Mouse (Mus musculus): Measurements from ENCODE around the gene Rpl6.
A peak's percentile ranks its signal among the peaks of the same experiment; 100 is the strongest.

Gene Rpl6

GRCm38 (mm10) chr5:121204132-121205089, at the start of gene Rpl6:
Gene Rpl6, plus strand, starts transcription at chr5:121204481.
- peak; percentile 69 to 76 for DNase-seq

DNA sequence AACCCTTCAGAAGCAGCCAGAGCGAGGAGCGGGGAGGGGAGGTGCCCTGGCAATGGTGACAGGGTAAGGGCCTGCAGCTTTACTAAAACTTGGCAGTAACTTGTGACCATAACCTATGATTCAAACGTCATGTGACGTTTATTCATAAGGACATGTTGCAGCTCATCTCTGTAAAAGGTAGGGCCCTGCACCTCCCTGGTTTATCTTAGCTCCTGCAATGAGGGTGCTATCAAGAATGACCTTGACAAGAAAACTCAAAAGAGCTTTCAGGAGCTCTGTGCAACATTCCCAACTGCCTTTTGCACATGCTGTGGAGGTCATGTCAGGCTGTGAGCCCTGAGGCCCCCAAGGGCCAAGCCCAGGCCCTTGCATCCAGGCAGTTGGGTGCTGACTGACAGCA, 48.2 kb upstream of the Rpl6 start:
- no peak for DNase-seq

DNA sequence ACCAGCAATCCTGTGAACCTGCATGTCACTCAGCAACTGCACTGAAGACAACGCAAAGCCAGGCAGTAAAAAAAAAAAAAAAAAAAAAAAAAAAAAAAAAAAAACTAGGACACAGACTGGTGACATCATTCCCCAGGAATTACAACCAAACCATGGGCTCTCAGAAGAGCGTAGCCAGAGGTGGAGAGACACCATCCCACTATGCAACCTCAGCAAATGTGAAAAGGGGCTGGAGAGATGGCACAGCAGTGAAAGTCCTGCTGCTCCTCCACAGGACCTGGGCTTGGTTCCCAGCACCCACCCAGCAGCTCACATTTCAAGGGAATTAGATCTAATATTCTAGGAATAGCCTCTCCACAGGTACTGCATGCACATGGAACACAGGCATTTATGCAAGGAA, 47.3 kb upstream of the Rpl6 start:
- no peak for DNase-seq

DNA sequence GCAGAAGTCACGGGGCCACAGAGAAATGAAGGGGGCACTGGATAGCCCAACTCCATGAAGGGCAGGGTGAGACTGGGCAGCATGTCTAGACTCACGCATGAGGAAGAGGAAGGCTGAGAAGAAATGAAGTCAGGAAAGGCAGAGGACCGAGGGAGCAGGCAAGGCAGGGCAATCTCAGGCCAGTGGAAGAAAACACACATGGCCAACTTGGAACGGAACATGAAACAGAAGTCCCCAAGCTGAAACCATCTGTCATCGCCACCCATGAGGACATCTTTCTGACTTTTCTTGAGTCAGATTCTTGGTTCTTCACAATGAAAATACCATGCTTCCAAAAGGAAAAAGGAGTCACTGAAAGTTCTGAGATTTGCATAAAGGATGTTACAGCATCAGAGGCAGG, 46.8 kb upstream of the Rpl6 start:
- DNase-seq = no peak

- no peak for DNase-seq
Observed at GRCm38 (mm10) chr5:121158966-121159365, 45.3 kb upstream of the Rpl6 start.

GRCm38 (mm10) chr5:121162285-121162684, 42.0 kb upstream of the Rpl6 start:
- DNase-seq = no peak

DNA sequence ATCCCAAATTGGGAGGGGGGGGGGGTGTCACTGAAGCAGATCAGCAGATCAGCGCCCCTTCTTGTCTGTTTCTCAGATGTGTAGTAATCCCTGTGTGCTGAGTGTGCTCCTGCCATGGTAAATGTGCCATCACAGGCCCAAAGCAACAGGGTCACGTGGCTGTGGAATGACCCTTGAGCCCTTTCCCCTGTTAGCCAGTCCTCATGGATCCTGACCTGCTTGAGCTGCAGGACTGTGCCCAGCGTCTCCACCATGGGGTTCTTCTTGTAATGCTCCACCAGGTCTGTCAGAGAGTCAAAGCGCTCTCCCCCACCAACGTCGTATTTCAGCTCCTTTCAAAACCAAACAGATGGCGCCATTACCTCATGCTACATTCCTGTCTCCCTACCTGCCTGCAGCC, 41.4 kb upstream of the Rpl6 start:
- DNase-seq = no peak

GRCm38 (mm10) chr5:121166884-121167283, 37.4 kb upstream of the Rpl6 start:
- DNase-seq = no peak

- DNase-seq = no peak
Observed at GRCm38 (mm10) chr5:121169588-121169987, 34.7 kb upstream of the Rpl6 start.

DNA sequence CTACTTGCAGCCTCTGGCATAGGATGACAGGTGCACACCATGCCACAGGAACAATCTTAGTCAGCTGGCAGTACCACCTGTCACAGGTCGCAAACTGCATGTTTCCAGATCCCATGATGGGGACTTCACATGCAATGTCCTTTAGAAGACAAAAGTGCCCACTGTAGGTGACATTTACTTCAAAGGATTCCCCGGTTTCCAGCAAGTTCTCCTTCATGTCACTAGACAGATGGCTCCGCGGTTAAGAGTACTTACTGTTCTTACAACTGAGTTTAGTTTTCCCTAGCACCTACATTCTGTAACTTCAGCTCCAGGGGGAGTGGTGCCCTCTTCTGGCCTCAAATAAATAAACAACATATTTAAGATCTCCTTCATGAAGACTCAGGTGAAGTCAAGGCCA, 31.4 kb upstream of the Rpl6 start:
- DNase-seq = no peak

DNA sequence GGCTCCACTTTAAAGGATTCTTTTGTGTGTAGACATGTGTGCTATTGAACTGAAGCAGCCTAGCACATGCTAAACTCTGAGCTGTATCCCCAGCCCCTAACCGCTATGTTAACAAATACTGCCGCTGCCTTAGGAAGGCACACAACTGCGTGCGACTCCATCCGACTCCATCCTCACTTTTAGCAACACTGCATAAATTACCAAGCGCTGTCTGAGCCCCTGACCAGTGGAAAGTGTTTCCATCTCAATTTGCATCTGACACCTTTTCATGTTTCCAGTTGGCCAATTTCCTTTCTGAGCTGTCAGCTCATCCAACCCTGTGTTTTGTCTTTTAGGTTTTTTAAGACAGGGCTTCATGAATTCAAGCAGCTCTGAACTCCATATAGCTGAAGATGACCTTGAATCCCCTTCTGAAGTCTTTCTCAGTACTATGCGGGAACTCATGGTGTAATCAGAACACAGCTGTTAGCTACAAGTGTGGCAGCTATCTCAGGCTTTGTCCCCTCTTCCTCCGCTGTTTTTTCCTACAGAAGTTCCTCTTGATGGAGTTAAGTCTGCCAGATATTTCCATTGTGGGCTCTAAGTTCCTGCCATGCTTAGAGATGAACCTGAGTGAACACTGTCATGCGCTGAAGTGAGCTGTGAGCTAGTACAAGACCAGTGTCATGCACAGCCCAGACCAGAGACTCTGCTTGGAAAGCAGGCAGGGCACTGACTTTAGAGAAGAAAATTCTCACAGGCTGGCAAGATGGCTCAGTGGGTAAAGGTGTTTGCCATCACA, 25.0 kb upstream of the Rpl6 start:
- no peak for DNase-seq

GRCm38 (mm10) chr5:121183269-121183668, 21.0 kb upstream of the Rpl6 start:
- no peak for DNase-seq

DNA sequence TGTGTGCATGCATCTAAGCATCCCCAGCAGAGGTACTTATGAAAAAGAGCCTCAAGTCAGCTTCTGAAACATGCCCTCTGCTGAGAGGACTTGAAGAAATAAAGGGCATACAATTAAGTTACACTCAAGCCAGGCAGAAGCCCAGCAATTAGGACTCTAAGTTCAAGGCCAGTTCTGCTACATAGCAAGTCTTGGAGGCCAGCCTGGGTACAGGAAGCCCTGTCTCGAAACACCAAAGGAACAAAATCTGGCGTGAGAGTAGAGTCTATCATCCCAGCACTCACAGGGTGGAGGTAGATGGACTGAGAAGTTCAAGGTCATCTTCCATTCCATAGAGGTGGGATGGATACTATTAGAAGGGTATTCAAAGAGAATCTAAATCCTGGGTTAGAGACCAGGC, 19.9 kb upstream of the Rpl6 start:
- no peak for DNase-seq

- peak in 1 of 2 experiments; percentile 16 for DNase-seq
Observed at GRCm38 (mm10) chr5:121184945-121185551, 19.2 kb upstream of the Rpl6 start.

- no peak for DNase-seq
Observed at GRCm38 (mm10) chr5:121187580-121188001, 16.7 kb upstream of the Rpl6 start.

DNA sequence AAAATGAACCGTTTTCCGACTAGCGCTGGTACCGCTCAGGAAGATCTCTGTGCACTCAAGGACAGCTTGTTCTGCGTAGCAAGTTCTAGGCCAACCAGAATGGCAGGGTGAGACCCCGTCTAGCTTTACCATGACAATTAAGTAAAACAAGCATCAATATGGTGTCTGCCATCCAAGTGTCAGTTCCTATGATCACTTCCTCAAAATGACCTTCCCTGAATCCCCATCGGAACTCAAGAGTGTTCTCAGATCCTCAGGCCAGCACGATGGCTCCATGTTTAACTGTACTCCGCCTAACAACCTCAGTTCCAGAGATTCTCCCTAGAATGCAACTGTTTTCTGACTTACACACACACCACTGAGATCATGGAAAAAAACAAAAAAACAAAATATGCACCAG, 16.0 kb upstream of the Rpl6 start:
- no peak for DNase-seq

GRCm38 (mm10) chr5:121189182-121189581, 15.1 kb upstream of the Rpl6 start:
- no peak for DNase-seq

DNA sequence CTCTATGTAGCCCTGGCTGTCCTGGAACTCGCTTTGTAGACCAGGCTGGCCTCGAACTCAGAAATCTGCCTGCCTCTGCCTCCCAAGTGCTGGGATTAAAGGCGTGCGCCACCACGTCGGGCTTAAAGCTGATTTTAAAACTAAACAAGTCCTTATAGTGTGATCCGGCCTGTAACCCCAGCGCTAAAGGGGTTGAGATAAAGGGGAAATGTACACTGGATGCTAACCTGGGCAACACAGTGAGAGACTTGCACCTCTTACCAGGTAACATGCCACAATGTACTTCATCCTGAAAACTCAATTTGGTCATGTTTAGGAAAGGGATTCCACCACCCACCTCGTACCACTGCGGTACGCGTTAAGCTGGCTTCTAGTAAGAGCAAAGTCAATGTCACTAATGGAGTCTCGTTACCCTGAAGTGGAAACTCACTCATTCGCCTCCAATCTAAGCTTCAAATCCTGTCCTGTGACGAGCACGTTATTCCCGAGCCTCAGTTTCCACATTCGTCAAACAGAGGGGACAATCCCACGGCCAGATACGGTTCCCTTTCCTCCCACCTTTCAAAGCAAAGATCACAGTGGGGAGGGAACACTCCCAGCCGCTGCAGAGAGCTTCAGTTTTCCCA, 14.0 kb upstream of the Rpl6 start:
- no peak for DNase-seq

DNA sequence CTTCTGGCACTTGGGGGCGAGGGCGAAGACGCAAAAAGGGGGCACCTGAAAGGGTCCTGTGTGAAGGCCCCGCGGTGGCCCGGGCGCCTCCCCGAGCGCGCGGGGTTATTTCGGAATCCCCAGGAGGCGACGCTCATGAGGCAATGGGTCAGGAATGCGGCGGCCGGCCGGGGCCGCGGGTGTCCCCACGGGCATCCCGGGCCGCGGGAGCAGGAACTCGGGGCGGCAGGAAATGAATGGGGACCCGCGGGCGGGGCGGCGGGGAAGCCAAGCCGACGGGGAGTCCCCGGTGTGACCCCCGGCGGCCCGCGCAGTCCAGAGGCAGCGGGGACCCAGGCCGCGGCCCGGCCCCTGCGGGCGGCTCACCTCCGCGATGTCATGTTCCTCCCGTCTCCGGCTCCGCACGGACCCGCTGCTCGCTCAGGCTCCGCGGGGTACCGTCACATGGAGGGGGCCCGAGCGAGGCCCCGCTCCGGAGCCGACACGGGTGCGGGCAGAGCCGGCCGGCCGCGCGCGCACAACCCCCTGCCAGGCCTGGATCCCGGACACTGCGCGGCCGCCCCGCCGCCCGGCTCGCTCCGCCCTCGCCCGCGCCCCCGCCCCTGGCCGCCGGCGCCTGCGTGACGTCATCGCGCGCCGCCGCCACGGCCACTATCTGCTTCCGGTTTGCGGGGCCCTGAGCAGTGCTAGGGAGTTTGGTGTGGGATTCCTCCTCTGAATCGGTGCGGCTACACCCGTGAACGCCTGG, 13.3 kb upstream of the Rpl6 start, which contains the start of gene Ptpn11:
Gene Ptpn11 (minus strand): TSS at position 562 of the 748 bp plus-strand sequence.
- peak; percentile 81 to 82 for DNase-seq

GRCm38 (mm10) chr5:121191584-121191906, 12.7 kb upstream of the Rpl6 start:
- no peak for DNase-seq

DNA sequence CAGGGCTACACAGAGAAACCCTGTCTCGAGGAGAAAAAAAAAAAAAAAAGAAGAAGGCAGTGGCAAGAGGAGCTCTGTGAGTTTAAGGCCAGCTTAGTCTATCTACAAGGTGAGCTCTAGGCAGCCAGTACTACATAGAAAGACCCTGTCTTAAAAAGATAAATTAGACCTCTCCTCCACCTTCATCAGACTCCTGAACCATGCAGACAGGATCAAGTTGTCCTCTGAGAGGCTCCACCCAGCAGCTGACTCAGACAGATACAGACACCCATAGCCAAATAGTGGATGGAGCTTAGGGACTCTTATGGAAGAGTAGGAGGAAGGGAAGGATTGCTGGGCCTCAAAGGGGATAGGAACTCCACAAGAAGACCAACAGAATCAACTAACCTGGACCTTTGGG, 10.1 kb upstream of the Rpl6 start:
- DNase-seq = no peak

DNA sequence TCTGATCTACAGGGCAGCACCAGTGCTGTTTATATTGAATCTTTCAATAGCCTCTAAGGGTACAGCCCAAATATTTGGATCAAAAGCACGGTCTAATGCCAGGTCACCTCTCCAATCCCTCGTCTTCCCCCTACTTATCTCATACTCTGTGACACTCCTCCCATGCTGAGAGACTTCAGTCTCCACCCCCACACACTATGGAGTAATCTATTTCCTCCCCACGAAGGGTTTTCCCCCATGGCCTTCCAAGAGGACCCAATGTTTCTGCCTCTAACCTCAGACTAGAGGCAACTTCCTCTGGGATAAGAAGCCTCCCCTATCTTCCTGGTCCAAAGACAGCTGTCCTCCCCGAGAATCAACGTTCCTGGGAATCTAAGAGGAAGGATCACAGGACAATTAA, 7.5 kb upstream of the Rpl6 start:
- DNase-seq = no peak
